Mouse (Mus musculus) bone marrow macrophage, adult 2 months (primary cell): ENCODE measurements at regions not wholly inside any gene's neighbourhood (a gene's known extent, or its start where the extent isn't known, plus 50 kb on each side); places are given as distances from the start of the nearest gene placed in this dataset.

Experiments
- CTCF ChIP-seq: IDR thresholded peaks from 2 replicates; pipeline ENCODE4 v1.5.1; 2012; ENCODE audit warnings: low read depth, mild to moderate bottlenecking, low read length, moderate library complexity
- POLR2A ChIP-seq: IDR thresholded peaks from 2 replicates; pipeline ENCODE4 v1.6.1; 2012; ENCODE audit warnings: mild to moderate bottlenecking, low read depth, low read length, borderline replicate concordance

GRCm38 (mm10) chr3:19424384-19424783 is 204.1 kb downstream of the 1700064H15Rik start:
- TF ChIP-seq CTCF, result no peak
- no peak for TF ChIP-seq POLR2A
